Mouse (Mus musculus): ENCODE results near the gene Odr4.

- TF ChIP-seq CTCF (IDR thresholded peaks at IDR 0.05; ENCODE audit: low read depth) (no peak), EP300 (optimal IDR thresholded peaks at IDR 0.05) (no peak)
These were observed 796 bp downstream of the Odr4 start for GRCm38 (mm10) chr1:150391931-150392637.

All from stomach, postnatal 0 days (tissue).